Mouse (Mus musculus): ENCODE measurements around the gene Pim1.
A peak's percentile ranks its signal among the peaks of the same experiment; 100 is the strongest.

The Pim1 gene

DNA sequence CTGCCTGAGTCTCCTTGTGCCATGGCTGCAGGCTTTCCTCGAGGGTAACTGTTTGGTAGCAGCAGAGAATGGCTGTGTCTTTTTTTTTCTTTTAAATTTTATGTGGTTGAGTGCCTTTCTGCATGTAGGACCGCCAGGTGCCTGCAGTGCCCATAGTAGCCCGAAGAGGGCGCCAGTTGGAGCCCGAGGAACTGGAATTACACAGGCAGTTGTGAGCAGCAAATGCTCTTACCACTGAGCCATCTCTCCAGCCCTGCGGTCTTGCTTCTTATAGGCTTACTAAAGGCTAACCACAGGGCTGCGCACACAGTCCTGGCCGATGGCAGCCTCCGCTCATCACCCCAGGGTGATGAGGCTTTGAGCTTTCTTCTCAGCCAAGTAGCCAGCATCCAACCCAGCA is 40.7 kb downstream of the Pim1 start:
- DNase-seq = peak; percentile 44

GRCm38 (mm10) chr17:29531757-29532384 is 41.3 kb downstream of the Pim1 start:
- peak; percentile 37 for DNase-seq

- DNase-seq = no peak
These were observed 43.3 kb downstream of the Pim1 start for GRCm38 (mm10) chr17:29533866-29534265.

GRCm38 (mm10) chr17:29540426-29540825 is 49.9 kb downstream of the Pim1 start:
- no peak for DNase-seq

DNA sequence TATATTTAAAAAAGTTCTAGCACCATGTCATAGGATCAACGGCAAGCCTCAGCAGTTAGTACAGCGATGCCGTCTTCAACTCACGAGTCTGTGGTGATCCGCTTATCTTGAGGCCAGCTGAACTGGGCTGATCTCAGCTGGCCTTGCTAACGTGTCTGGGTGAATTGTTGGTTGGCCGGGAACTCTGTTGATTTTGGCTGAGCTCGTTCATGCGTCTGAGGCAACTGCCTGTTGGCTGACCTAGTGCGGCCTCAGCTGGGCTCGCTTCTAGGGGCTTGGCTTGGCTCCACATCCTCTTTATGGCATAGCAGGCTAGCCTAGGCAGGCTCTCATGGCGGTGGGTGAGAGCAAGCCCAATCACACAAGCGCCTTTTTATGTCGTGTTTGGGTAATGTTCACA is 50.9 kb downstream of the Pim1 start:
- DNase-seq = peak; percentile 12

DNA sequence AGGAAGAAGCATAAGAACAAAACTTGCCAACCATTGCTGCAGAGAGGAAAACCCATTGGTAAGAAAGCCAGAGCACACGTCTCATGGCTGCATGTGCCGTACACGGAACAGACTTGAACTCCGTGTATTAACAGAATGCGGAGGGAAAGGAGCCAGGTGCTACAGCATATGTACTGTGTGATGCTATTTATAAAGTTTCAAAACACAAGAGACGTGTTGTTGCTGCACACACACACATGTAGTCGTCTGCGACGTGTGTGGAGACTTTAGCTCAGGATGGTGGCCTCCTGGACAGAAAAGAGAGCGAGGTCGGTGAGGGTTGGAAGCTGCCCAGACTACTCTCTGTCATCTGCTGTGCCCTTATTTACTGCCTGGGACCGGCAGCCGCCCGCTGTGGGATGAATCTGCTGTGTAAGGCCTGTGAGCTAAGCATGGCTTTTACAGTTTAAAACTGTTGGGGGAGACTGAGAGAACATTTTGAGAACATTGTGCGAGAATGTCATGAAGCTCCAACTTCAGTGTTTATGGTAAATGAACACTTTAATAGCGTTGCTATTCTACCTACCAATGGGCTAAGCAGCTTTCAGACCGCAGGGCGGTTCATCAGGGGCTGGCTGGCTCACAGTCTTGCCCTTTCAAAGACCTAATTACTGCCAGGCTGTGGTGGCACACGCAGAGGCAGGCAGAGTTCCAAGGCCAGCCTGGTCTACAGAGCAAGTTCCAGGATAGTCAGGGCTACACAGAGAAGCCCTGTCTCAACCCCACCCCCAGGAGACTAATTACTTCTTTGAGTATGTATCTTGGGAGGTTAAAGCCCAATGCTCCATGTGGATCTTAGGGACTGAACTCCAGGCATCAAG is 52.5 kb downstream of the Pim1 start:
- DNase-seq = no peak

DNA sequence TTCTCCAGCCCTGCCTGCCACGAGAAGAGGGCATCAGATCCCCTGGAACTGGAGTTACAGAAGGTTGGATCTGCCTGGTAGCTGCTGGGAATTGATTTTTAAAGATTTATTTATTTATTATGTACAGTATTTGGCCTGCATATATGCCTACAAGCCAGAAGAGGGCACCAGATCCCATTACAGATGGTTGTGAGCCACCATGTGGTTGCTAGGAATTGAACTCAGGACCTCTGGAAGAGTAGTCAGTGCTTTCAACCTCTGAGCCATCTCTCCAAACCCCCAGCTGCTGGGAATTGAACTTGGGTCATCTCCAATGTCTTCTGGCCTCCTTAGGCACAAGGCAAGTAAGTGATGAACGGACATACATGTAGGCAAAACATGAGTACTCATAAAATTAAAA is 53.5 kb downstream of the Pim1 start:
- no peak for DNase-seq

DNA sequence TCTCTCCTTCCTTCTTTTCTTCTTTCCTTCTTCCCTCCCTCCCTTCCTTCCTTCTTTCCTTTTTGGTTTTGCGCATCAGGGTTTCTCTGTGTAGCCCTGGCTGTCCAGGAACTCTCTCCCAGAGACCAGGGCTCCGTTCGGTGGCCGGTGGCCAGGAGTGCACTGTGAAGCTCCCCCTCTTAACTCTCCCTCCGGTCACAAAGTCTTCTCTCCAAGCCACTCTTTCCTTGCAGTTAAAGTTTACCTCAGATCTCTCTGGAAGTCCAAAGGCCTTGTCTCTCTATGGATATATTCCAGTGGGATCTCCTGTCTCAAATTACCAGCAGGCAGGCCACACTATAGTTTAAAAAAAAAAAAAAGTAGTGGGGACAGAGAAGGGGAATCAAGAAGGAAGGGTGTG is 54.7 kb downstream of the Pim1 start:
- DNase-seq = no peak
